Mouse (Mus musculus) lung, postnatal 10 days (tissue): Measurements from ENCODE around the gene Gm27179.
"Not testable (repeated sequence)": the region's sequence is repeated elsewhere in the genome, so short reads cannot be mapped to it uniquely, and the experiment has no call there.

ENCODE experiments used
- DNase-seq: peaks from one replicate; pipeline ENCODE4 v3.0.0; 2021

The Gm27179 gene

DNA sequence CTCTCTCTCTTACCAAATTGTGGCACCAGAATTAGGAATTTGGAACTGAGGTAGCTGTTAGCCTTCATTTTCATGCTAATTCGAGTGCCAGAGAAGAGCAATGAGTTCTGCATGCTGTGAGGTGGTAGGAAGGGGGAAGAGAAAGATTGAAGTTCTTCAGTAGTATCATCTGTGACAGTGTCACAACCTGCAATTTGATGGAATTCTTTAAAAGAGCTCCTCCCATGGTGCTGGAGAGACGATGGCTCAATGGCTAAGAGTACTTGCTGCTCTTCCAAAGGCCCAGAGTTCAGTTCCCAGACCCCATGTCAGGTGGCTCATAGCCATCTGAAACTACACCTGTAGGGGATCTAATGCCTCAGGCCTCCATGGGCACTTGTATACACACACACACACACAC is at the start of gene Gm27179:
TSS of gene Gm27179 (minus strand) at position 101 of the 400 bp plus-strand sequence.
- not testable (repeated sequence) for DNase-seq

DNA sequence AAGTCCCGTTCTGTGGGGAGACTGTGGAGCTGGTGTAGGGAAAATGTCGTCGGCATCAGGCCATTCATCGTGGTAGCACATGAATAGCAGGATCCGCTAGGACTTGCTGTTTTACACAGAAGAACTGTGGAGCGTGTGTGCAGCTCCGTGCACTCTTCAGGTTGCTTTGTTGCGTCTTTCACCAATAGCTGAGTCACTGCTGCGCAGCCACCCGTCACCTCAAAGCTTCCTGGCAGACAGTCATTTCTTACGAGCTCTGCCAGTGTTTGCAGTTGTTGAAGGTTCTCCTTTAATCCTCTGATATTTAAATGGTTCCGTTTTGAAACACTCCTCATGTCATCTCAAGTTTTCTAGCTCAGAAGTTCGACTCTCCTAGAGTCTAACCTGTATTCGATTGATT is 45.2 kb upstream of the Gm27179 start:
- not testable (repeated sequence) for DNase-seq

DNA sequence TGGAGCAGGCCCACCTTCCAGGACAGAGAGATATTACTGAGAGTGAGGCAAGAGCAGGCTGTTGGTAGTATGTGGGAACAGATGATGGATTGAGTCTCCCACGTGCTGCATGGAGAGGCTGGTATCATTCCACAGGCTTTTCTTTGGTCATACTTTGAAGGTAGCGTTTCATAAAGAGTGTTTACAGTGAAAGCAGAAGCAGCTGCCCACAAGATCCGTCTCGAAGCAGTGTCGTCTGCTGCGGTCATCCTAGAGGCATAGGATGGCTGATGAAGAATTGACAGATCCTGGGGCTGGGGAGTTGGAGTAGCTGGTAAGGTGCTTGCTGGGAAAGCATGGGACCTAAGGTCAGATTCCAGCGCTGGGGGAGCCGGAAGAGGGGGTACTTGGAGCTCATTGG is 44.5 kb upstream of the Gm27179 start:
- DNase-seq = not testable (repeated sequence)

DNA sequence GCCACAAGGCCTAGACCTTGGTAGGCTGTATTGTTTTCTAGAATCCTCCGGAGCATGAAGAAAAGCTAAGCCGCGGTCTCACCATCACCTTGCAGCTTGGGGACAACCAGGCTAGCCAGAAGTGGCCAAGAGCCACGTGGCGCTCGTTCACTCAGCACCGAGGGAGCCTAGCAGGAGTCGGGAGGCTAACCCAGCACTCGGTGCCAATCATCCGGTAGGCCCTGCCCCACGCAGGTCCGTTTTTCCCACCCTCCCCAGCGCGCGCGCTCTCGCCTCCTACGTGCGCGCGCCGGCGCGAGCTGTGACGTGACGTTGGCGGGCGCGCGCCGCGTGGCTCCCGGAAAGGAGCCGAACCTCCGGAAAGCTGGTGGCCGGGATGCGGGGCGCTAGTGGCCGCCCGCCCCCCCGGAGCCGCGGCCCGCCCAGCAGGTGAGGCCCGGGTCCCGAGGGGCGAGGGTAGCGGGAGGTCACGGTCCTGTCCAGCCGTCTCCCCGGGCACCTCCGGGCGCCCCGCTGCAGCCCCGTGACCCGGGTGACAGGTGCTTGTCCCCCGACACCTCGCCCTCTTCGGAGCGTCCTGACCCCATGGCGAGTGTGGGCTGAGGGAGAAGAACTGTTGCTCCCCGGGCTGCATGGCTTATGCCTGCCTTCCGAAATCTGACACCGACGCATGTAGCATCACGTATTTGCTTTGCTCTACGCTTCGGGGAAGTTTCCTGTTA is 42.9 kb upstream of the Gm27179 start, which contains the start of gene Entpd4b:
TSS of gene Entpd4b (plus strand) at position 315 of the 722 bp plus-strand sequence.
- not testable (repeated sequence) for DNase-seq

DNA sequence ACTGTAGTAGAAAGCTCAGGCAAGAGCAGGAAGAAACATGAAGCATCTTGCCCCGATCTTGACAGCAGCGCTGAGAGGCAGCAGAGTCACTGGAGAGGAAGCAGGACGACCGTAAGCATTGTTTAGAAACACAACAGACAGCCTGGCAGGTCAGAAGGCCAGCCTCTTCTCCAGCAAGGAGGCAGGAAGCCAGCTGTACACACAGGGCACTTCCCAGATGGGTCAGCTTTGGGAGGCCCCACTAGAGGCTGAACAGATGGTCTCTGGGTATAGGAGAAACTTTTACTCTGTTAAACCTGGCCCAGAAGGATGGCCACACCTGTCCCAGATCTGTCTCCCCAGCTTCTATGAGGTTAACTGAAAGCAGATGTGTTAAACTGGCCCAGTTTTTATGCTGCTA is 35.0 kb upstream of the Gm27179 start:
- DNase-seq = not testable (repeated sequence)

DNA sequence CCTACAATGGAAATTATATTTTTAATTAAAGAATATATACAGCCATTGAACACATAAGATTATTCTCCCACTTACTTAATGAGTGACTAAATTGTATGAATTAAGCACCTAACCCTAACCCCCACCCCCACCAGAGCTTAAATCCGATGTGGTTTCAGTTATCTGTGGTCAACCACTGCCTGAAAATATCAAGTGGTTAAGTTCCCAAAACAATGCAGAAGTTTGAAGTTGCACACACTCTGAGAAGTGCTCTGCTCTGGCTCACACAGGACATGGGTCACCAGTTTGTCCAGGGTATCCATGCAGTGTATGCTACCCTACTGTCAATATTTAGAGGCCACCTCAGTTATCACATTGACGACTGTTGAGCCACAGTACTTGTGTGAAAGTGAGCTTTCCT is 32.7 kb upstream of the Gm27179 start:
- not testable (repeated sequence) for DNase-seq

DNA sequence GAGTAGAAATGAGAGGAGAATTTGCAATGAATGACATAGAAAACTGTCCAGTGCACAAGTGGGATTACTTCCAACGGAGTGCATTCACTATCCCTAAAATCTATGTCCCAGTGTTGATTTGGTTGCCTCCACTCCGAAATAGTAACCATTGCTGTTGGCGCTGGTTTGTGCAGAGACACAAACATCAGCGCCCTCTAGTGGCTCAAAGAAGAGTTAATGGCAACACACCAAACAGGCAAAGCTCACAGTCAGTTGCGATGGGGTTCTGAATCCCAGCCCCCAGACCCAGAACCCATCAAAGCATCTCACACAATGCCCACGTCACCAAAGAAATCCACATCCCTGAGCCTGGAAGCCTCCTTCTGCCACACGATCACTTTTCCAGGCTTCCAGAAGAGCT is 31.7 kb upstream of the Gm27179 start:
- DNase-seq = not testable (repeated sequence)

DNA sequence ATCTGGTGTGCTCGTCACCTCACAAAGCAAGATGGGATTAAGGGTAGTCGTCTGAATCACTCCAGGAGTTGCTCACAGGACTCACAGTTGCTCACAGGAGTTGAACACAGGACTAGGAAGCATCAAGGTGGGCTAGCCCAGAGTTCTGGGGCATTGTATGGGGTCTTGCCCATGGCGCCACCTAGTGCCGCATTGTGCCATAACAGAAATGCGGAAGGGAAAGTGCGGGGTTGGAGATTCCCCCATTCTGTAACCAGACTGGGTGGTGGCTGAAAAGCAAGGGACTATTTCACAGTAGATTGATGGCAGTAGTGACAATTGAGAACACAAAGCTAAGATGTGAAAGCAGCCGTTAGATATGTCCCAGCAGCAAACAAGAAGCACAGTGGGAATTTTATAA is 30.3 kb upstream of the Gm27179 start:
- DNase-seq = not testable (repeated sequence)

DNA sequence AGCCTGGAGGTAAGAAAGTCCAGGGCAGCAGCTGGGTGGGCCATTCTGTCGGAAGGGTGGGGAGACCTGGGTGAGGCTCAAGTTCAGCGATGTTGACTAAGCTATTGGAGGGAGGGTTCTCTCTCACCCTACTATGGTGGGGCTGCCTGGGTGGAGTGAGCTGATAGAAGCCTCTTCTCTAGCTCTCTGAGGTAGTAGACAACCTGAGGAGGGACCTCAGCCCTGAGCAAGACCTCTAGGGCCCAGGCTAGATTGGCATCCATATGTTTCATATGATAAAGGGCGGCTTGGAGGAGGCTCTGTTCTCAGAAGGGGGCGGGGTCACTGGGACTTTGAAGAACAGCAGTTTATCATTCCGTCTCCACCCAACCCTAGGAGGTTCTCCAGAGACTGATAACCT is 27.8 kb upstream of the Gm27179 start:
- DNase-seq = not testable (repeated sequence)

DNA sequence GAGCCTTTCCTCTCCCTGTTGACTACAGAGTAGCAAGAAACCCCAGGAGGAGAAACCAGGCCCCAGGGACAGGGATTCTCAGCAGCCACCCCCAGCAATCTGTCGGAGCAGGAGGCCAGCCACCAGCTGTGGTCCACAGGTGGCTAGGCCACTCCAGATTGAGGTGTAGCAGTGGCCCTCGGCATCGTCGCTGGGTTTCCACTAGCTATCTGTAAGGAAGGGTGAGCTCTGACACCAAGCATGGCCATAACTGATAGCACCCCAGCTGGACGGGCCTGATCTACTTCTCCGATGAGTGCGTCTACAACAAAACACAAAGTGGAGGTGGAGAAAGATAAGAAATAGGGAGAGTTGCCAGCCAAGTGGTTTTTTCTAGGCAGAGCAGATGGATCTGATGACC is 24.2 kb upstream of the Gm27179 start:
- DNase-seq = not testable (repeated sequence)

DNA sequence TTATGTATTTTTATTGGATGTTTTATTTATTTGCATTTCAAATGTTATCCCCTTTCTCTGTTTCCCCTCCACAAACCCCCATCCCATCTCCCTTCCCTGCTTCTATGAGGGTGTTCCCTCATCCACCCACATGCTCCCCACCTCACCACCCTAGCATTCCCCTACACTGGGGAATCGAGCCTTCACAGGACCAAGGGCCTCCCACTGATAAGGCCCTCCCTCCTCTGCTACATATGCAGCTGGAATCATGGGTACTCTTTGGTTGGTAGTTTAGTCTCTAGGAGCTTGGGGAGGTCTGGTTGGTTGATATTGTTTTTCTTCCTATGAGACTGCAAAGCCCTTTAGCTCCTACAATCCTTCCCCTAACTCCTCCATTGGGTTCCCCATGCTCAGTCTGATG is 13.9 kb upstream of the Gm27179 start:
- DNase-seq = not testable (repeated sequence)

DNA sequence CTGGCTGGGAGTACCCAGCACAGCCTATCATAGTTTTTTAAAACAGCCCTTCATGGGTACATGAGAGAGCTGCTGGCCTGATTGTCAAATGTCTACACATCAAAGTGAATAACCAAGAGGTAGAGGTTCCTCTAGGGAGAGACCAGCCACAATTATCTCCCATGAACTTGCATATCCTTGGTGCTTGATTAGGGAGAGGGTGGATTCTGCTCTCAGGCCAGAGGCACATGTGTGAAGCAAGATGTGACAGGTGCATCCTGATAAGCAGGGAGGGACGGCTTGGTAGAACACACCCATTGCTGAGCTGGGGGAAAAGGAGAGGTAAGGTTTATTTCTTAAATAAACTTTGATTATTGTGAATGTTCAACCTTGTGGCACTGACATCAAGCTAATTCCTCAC is 10.7 kb upstream of the Gm27179 start:
- not testable (repeated sequence) for DNase-seq

DNA sequence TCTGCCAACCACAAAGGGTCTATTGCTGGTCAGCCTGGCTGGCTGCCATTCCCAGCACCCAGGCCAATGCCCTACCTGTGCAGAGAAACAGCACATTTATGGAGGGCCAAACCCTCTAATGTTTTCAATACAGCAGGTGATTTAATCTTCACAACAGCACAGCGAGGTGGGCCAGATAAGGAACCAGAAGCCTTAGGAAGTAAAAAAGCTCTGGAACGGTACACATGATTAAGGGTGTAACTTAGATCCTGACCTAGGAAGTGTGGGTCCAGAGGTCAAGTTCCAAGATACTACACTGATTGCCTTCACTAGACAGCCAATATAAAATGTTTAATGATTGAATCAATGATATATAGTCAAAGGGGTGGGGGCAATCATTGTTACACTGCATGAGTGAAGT is 8.5 kb upstream of the Gm27179 start:
- not testable (repeated sequence) for DNase-seq

DNA sequence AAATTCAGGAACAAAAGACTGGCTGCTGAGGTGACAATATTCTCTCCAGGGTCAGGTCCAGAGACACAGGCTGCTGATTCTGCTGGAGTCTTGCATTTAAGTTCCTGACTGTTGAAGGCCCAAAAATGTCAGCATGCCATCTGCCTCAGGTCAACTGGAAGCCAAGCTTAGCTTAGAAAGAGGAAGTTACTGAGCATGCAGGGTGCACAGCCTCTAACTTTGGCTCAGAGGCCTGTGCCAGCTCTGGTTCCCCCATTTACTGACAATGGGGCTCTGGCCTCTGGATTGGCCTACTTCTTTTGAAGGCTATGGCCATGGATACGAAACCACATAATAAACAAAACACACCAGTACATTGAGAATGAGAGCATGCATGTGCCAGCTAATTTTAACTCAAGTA is 5.3 kb downstream of the Gm27179 start:
- not testable (repeated sequence) for DNase-seq

DNA sequence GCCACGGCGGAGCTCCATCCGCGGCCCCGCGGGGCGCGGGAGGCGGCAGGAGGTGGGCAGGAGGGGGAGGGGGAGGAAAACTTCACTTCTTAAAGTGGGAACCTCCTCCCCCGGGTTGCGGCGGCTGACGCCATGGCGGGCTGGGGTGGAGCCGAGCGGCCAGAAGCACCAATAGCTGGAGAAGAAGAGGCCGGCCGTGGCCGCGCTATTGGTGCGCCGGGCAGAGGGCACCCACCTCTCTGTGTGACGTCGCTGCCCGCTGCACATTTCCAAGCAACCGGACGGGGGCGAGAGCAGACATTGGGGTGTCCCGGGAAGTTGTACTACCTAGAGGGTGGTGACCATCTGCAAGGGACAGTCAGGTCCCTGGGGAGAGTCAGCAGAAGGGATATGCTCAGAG is 9.2 kb downstream of the Gm27179 start, which contains the start of gene Gm16867:
TSS of gene Gm16867 (minus strand) at position 189 of the 400 bp plus-strand sequence.
- DNase-seq = not testable (repeated sequence)

DNA sequence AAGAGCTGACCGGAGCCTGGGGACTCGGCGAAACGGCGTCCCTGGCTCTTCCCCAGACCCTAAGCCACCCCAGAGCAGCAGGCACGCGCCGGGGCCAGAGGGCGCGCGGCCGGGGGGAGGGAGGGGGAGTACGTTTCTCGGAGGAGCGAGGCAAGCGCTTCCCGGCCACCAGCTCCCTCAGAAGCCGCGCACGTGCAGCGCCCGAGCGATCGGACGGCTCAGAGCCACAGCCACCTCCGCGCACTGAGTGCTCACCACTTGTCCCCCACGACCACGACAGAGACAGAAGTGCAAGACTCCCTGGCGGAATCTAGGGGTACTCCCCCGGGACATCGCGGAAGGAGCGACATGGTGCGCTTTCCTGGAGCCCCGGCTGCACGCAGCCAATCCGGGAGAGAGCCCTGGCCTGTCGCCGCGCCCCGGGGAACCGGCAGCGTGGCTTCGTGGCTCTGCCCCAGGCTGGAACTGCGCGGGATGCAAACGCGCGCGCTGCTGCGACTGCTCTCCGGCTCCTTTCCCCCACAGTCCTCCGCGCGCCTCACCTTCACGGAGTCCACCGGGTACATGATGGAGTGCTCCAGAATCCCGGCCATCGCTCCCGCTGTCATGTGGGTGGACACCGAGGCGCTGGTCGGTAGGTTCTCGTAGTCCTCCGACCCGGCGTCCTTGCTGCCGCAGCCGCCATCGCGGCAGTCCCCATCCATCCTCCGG is 9.8 kb downstream of the Gm27179 start:
- DNase-seq = not testable (repeated sequence)

DNA sequence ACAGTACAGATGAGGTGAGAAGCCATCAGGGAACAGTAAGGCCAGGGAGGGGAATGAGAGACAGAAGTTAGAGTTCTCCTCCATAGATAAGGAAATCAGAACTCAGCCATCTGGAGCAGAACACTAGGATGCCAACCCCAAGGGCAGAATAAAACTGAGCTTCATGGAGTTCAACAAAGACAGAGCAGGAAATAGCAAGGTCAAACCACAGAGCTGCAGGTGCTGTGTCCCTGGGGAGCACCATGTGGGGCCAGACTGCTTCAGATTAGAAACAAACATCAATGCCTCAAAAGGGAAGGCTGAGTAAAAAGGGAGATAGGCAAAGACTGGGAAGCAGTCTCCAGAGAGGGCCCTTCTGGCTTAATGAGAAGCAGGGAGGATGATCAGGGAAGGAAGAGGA is 16.1 kb downstream of the Gm27179 start:
- not testable (repeated sequence) for DNase-seq

DNA sequence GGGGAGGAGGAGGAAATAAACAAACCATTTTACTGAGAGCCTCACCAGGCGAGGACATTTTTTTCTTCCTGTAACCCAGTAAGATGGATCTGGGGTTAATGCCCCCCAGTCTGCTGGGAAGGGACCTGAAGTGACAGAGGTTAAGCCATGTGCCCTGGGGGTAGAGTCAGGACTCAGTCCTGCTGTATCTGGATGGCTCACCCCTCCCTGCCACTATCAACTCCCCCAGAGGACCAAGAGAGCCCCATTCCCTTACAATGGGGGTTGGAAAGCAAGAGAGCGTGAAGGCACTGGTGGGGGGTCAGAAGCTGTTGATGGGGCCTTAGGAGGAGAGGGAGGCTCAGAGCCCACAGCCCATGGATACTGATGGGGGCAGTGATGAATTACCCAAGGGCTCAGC is 17.4 kb downstream of the Gm27179 start:
- not testable (repeated sequence) for DNase-seq

DNA sequence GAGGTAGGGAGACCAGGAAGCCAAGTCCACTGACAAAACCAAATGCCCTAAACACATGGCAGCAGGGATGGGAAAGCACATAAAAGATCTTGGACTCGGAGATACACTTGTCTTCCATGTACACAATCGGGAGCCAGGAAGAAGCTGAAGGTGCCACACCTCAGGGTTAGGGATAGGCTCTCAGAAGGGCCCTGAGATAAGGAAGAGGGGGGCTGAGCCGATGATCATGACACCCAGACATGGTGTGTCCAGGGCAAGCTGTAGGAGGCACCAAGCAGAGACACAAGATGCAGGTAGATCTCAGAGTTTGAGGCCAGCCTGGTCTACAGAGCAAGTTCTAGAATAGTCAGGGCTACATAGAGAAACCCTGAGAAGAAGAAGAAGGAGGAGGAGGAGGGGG is 17.8 kb downstream of the Gm27179 start:
- DNase-seq = not testable (repeated sequence)

DNA sequence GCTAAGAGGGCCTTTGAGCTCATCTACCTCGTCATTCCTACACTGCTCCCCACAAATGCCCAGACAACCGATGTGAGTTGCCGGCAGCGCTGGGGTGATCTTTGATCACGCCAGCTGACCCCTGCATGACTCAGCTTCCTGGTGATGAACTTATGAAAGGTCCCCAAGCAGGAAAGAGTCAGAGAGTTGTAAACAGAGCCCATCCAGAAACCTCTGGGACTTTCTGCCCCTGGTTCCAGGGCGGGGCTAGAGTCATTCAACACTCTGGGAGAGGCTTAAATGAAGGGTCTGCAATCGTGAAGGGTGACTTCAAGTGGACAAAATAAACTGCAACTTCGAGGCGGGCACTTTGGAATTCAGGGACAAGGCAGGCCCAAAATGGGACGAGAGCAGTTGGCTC is 24.3 kb downstream of the Gm27179 start:
- DNase-seq = not testable (repeated sequence)

DNA sequence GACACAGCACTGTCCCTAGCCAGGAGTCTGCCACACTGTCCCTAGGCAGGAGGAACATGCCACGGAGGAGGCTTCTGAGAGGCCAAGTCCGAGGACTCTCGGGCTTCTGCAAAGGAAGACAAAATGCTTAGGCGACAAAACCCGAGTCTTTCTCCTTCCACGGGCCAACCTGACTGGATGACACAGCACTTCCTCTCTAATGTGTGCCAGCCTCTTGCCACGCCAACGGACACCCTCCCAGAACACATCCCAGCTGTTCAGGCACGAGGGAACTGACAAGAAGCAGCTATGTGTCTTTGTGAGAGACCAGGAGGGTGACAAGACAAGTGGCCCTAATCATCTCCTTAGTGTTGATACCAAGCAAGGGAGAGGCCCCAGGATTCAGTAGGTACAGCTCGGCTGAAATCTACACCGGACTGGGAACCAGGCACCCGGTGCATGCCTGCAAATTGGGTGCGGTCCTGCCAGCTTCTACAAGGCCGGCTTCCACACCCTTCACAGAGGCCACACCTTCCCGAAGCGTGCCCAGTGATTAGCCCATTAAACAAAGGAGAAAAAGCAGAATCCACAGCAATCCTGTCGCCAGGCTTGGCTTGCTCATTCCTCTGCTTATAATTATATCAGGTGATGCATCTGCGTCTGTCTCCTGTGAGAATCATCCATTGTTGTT is 26.7 kb downstream of the Gm27179 start:
- DNase-seq = not testable (repeated sequence)

DNA sequence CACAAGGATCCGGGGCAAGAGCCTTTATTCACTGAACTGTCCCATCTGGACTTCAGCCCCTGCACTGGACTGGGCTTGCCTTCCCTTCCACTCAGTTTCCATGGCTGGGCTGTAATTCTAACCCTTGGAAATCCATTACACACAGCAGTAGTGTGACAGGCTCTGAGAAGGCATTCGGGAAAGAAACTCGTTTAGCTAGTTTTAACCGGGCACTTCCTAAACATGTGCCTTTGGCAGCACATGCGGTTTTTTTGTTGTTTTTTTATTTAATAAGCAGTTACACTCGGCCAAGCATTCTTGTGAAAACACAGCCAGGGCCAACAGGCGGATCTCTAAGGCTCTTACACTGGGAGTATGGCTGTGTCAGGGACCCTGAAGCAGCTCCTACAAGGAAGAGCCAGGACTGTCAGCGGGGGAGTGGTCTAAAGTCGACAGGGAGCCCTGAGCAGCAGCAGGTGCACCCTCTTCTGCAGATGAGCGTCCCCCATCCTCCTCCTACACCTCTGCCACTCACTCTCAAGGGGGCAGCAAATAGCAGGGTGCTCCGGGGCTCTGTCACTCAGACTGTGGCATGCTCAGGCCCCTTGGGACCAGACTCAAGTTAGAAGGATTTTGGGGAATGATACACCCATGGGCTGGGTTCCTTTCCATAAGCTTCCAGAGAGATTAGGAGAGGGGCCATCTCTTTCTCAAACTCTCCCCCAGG is 38.3 kb downstream of the Gm27179 start:
- DNase-seq = not testable (repeated sequence)

DNA sequence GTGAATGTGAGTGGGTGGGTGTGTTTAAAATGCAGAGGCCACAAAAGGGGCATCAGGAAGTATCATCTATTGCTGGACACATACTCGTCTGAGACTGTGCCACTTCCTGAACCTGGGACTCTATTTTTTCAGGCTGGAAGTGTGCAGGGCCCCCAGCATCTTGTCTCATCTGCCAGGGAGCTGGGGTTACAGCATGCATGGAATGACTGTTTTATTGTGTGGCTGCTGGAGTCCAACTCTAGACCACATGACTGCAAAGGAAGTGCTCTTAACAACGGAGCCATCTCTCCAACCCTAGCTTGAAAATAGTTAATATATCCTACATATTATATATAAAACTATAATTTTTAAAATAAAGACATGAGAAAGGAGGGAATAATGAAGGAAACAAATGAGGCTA is 39.0 kb downstream of the Gm27179 start:
- not testable (repeated sequence) for DNase-seq
